Mouse (Mus musculus): ENCODE measurements around the gene Slc35d3.

GRCm38 (mm10) chr10:19811436-19812172 lies 39.7 kb downstream of the Slc35d3 start:
- no peak for TF ChIP-seq CTCF (IDR thresholded peaks at IDR 0.05; ENCODE audit: control insufficient read depth, insufficient read depth, insufficient read length)
- no peak for TF ChIP-seq MYOD1 (IDR thresholded peaks at IDR 0.05; ENCODE audit: control insufficient read depth, insufficient read length, low read depth)
- TF ChIP-seq MAX (IDR thresholded peaks at IDR 0.05): no peak
- no peak for TF ChIP-seq USF1 (IDR thresholded peaks at IDR 0.05; ENCODE audit: low read depth)
